Mouse (Mus musculus): ENCODE data around the gene Ofcc1. TPM values are rescaled to one million over a fixed set of nuclear protein-coding genes. Genes with fewer than 3 reads are reported as not detected.

Gene Ofcc1
- polyA plus RNA-seq, 1 experiment from 2014 or later, result not detected

GRCm38 (mm10) chr13:40074850-40075416 lies 286.3 kb downstream of the Ofcc1 start:
- no peak overlapping the region for H3K9ac ChIP-seq (ENCODE audit: low read length)
- no peaks in the 10 kb centered on the region for H3K4me1 ChIP-seq (replicated peaks; ENCODE audit: control insufficient read depth, insufficient read depth, low read length)
- no peak for ATAC-seq (replicated peaks; ENCODE audit: low FRiP score, low TSS enrichment, low read depth)
- no peaks in the 10 kb centered on the region for H3K27me3 ChIP-seq (replicated peaks; ENCODE audit: control insufficient read depth, insufficient read depth, low read length)
- no peaks in the 10 kb centered on the region for H3K36me3 ChIP-seq (ENCODE audit: control insufficient read depth, insufficient read depth, low read length)
- 51% methylated on average over 3 of the region's 3 CpGs for WGBS
- H3K4me2 ChIP-seq (ENCODE audit: low read length), result no peak overlapping the region
- no peak overlapping the region for H3K4me3 ChIP-seq (ENCODE audit: low read depth, low read length)
- no peaks in the 10 kb centered on the region for H3K9me3 ChIP-seq (ENCODE audit: control insufficient read depth, low read length)
- DNase-seq (ENCODE audit: low spot score), result no peak
- H3K27ac ChIP-seq (ENCODE audit: low read depth), result no peak overlapping the region

GRCm38 (mm10) chr13:40070004-40070403 lies 291.2 kb downstream of the Ofcc1 start:
- Histone ChIP-seq H3K4me1 (replicated peaks; ENCODE audit: control insufficient read depth, insufficient read depth, low read length) (no peaks in the 10 kb centered on the region), H3K4me3 (ENCODE audit: low read depth, low read length) (no peak overlapping the region), H3K9ac (ENCODE audit: low read length) (no peak overlapping the region), H3K27ac (ENCODE audit: low read depth) (no peak overlapping the region), H3K27me3 (replicated peaks; ENCODE audit: control insufficient read depth, insufficient read depth, low read length) (no peaks in the 10 kb centered on the region), H3K36me3 (ENCODE audit: control insufficient read depth, insufficient read depth, low read length) (no peaks in the 10 kb centered on the region), H3K9me3 (ENCODE audit: control insufficient read depth, low read length) (no peaks in the 10 kb centered on the region), H3K4me2 (ENCODE audit: low read length) (no peak overlapping the region)
- 86% methylated on average over 1 of the region's 1 CpGs for WGBS
- DNase-seq (ENCODE audit: low spot score) (no peak), ATAC-seq (replicated peaks; ENCODE audit: low FRiP score, low TSS enrichment, low read depth) (no peak)

- H3K36me3 ChIP-seq (ENCODE audit: control insufficient read depth, insufficient read depth, low read length), result no peaks in the 10 kb centered on the region
- WGBS, result 85% methylated on average over 5 of the region's 5 CpGs
- no peaks in the 10 kb centered on the region for H3K9me3 ChIP-seq (ENCODE audit: control insufficient read depth, low read length)
- no peak overlapping the region for H3K27ac ChIP-seq (ENCODE audit: low read depth)
- no peak overlapping the region for H3K9ac ChIP-seq (ENCODE audit: low read length)
- no peaks in the 10 kb centered on the region for H3K4me1 ChIP-seq (replicated peaks; ENCODE audit: control insufficient read depth, insufficient read depth, low read length)
- no peak overlapping the region for H3K4me3 ChIP-seq (ENCODE audit: low read depth, low read length)
- no peak for ATAC-seq (replicated peaks; ENCODE audit: low FRiP score, low TSS enrichment, low read depth)
- H3K27me3 ChIP-seq (replicated peaks; ENCODE audit: control insufficient read depth, insufficient read depth, low read length), result no peaks in the 10 kb centered on the region
- DNase-seq (ENCODE audit: low spot score), result no peak
- H3K4me2 ChIP-seq (ENCODE audit: low read length), result no peak overlapping the region
Measured at GRCm38 (mm10) chr13:40061281-40061680, 300.0 kb downstream of the Ofcc1 start.

GRCm38 (mm10) chr13:40037881-40038280 lies 323.4 kb downstream of the Ofcc1 start:
- Histone ChIP-seq H3K4me1 (replicated peaks; ENCODE audit: control insufficient read depth, insufficient read depth, low read length) (no peaks in the 10 kb centered on the region), H3K4me3 (ENCODE audit: low read depth, low read length) (no peak overlapping the region), H3K36me3 (ENCODE audit: control insufficient read depth, insufficient read depth, low read length) (no peaks in the 10 kb centered on the region), H3K27ac (ENCODE audit: low read depth) (no peak overlapping the region), H3K27me3 (replicated peaks; ENCODE audit: control insufficient read depth, insufficient read depth, low read length) (no peaks in the 10 kb centered on the region), H3K4me2 (ENCODE audit: low read length) (no peak overlapping the region), H3K9ac (ENCODE audit: low read length) (no peak overlapping the region), H3K9me3 (ENCODE audit: control insufficient read depth, low read length) (no peaks in the 10 kb centered on the region; the same call in 1 of the 2 replicates)
- ATAC-seq (replicated peaks; ENCODE audit: low FRiP score, low TSS enrichment, low read depth), result no peak
- WGBS, result 81% methylated on average over 2 of the region's 2 CpGs
- DNase-seq (ENCODE audit: low spot score), result no peak

GRCm38 (mm10) chr13:40036981-40037765 lies 324.1 kb downstream of the Ofcc1 start:
- no peak overlapping the region for H3K27ac ChIP-seq (ENCODE audit: low read depth)
- ATAC-seq (replicated peaks; ENCODE audit: low FRiP score, low TSS enrichment, low read depth) (no peak), DNase-seq (ENCODE audit: low spot score) (no peak)
- H3K4me3 ChIP-seq (ENCODE audit: low read depth, low read length), result no peak overlapping the region
- H3K27me3 ChIP-seq (replicated peaks; ENCODE audit: control insufficient read depth, insufficient read depth, low read length), result no peaks in the 10 kb centered on the region
- 85% methylated on average over 17 of the region's 17 CpGs for WGBS
- H3K9ac ChIP-seq (ENCODE audit: low read length), result no peak overlapping the region
- H3K9me3 ChIP-seq (ENCODE audit: control insufficient read depth, low read length), result no peaks in the 10 kb centered on the region; the same call in 1 of the 2 replicates
- no peaks in the 10 kb centered on the region for H3K36me3 ChIP-seq (ENCODE audit: control insufficient read depth, insufficient read depth, low read length)
- no peaks in the 10 kb centered on the region for H3K4me1 ChIP-seq (replicated peaks; ENCODE audit: control insufficient read depth, insufficient read depth, low read length)
- H3K4me2 ChIP-seq (ENCODE audit: low read length), result no peak overlapping the region

- DNase-seq (ENCODE audit: low spot score) (no peak), ATAC-seq (replicated peaks; ENCODE audit: low FRiP score, low TSS enrichment, low read depth) (no peak)
- Histone ChIP-seq H3K27ac (ENCODE audit: low read depth) (no peak overlapping the region), H3K9me3 (ENCODE audit: control insufficient read depth, low read length) (no peaks in the 10 kb centered on the region), H3K4me3 (ENCODE audit: low read depth, low read length) (no peak overlapping the region), H3K4me1 (replicated peaks; ENCODE audit: control insufficient read depth, insufficient read depth, low read length) (no peaks in the 10 kb centered on the region), H3K4me2 (ENCODE audit: low read length) (no peak overlapping the region), H3K36me3 (ENCODE audit: control insufficient read depth, insufficient read depth, low read length) (no peaks in the 10 kb centered on the region), H3K27me3 (replicated peaks; ENCODE audit: control insufficient read depth, insufficient read depth, low read length) (no peaks in the 10 kb centered on the region), H3K9ac (ENCODE audit: low read length) (no peak overlapping the region)
- 79% methylated on average over 1 of the region's 1 CpGs for WGBS
Measured at GRCm38 (mm10) chr13:40029426-40029825, 331.8 kb downstream of the Ofcc1 start.

GRCm38 (mm10) chr13:40028827-40029226 lies 332.4 kb downstream of the Ofcc1 start:
- H3K4me3 ChIP-seq (ENCODE audit: low read depth, low read length), result no peak overlapping the region

GRCm38 (mm10) chr13:40025816-40026215 lies 335.4 kb downstream of the Ofcc1 start:
- Histone ChIP-seq H3K4me1 (replicated peaks; ENCODE audit: control insufficient read depth, insufficient read depth, low read length) (no peaks in the 10 kb centered on the region), H3K36me3 (ENCODE audit: control insufficient read depth, insufficient read depth, low read length) (no peaks in the 10 kb centered on the region), H3K9ac (ENCODE audit: low read length) (no peak overlapping the region), H3K27me3 (replicated peaks; ENCODE audit: control insufficient read depth, insufficient read depth, low read length) (no peaks in the 10 kb centered on the region), H3K27ac (ENCODE audit: low read depth) (no peak overlapping the region), H3K9me3 (ENCODE audit: control insufficient read depth, low read length) (no peaks in the 10 kb centered on the region), H3K4me3 (ENCODE audit: low read depth, low read length) (no peak overlapping the region), H3K4me2 (ENCODE audit: low read length) (no peak overlapping the region)
- 95% methylated on average over 4 of the region's 4 CpGs for WGBS
- DNase-seq (ENCODE audit: low spot score) (no peak), ATAC-seq (replicated peaks; ENCODE audit: low FRiP score, low TSS enrichment, low read depth) (no peak)

More at GRCm38 (mm10) chr13:40028827-40029226, 332.4 kb downstream of the Ofcc1 start:
- ATAC-seq (replicated peaks; ENCODE audit: low FRiP score, low TSS enrichment, low read depth) (no peak), DNase-seq (ENCODE audit: low spot score) (no peak)
- no peaks in the 10 kb centered on the region for H3K36me3 ChIP-seq (ENCODE audit: control insufficient read depth, insufficient read depth, low read length)
- H3K27ac ChIP-seq (ENCODE audit: low read depth), result no peak overlapping the region
- H3K9ac ChIP-seq (ENCODE audit: low read length), result no peak overlapping the region
- no peaks in the 10 kb centered on the region for H3K27me3 ChIP-seq (replicated peaks; ENCODE audit: control insufficient read depth, insufficient read depth, low read length)
- no peaks in the 10 kb centered on the region for H3K4me1 ChIP-seq (replicated peaks; ENCODE audit: control insufficient read depth, insufficient read depth, low read length)
- no peak overlapping the region for H3K4me2 ChIP-seq (ENCODE audit: low read length)
- no peaks in the 10 kb centered on the region for H3K9me3 ChIP-seq (ENCODE audit: control insufficient read depth, low read length)
- WGBS, result 89% methylated on average over 4 of the region's 4 CpGs

All from intestine, embryonic 14.5 days (tissue).